Mouse (Mus musculus) hindbrain, embryonic 15.5 days (tissue): Measurements from ENCODE around the gene Svs5. TPM values are rescaled to one million over a fixed set of nuclear protein-coding genes. Genes with fewer than 3 reads are reported as not detected.

Source experiments
- microRNA-seq: library from miRNA; unstranded; fragments of <30 nt; microRNA quantifications from one replicate; pipeline ENCODE4, GENCODE M21; 2016
- polyA plus RNA-seq: library from polyadenylated mRNA; unstranded; fragments of >200 nt; fragmentation: Nextera tagmentation; extraction: Ambion mirVana; gene quantifications from 2 replicates; pipeline ENCODE4 v1.2.1, GENCODE M21; 2015

Gene Svs5
- polyA plus RNA-seq, 1 experiment from 2014 or later = not detected

Small RNAs within 50 kb of the gene (microRNA-seq; reads per million reads assigned to microRNA genes)
- not detected for gene Mir7678

Other genes starting within 250 kb of the Svs5 start
- gene Kcns1, start 161.6 kb upstream of the Svs5 start, polyA plus RNA-seq = 1.2 and 1.7 TPM in 2 replicates
- not detected in 2 replicates for gene Wfdc5, start 150.0 kb upstream of the Svs5 start, polyA plus RNA-seq
- gene Wfdc12, start 142.1 kb upstream of the Svs5 start, polyA plus RNA-seq = not detected in 2 replicates
- gene Wfdc15a, start 132.6 kb upstream of the Svs5 start, polyA plus RNA-seq = not detected in 2 replicates
- gene Wfdc15b, start 111.1 kb upstream of the Svs5 start, polyA plus RNA-seq = 0.34 TPM in 1 of 2 replicates, not detected in the other
- gene Svs2, start 94.3 kb upstream of the Svs5 start, polyA plus RNA-seq = not detected in 2 replicates
- not detected in 2 replicates for gene Svs3b, start 76.1 kb upstream of the Svs5 start, polyA plus RNA-seq
- gene Svs4, start 54.3 kb upstream of the Svs5 start, polyA plus RNA-seq = not detected in 2 replicates
- not detected in 2 replicates for gene Svs3a, start 43.5 kb upstream of the Svs5 start, polyA plus RNA-seq
- gene Svs6, start 16.0 kb upstream of the Svs5 start, polyA plus RNA-seq = not detected in 2 replicates
- 0.25 and 0.65 TPM in 2 replicates for gene Slpi, start 56.4 kb downstream of the Svs5 start, polyA plus RNA-seq
- gene Rbpjl, start 70.4 kb downstream of the Svs5 start, polyA plus RNA-seq = 0.08 and 0.10 TPM in 2 replicates
- gene Matn4, start 72.4 kb downstream of the Svs5 start, polyA plus RNA-seq = 3.9 and 5.1 TPM in 2 replicates
- 9.4 and 10.4 TPM in 2 replicates for gene Sdc4, start 111.1 kb downstream of the Svs5 start, polyA plus RNA-seq
- gene Sys1, start 124.2 kb downstream of the Svs5 start, polyA plus RNA-seq = 82.7 and 88.2 TPM in 2 replicates
- 5.0 and 6.6 TPM in 2 replicates for gene Gm20458, start 128.2 kb downstream of the Svs5 start, polyA plus RNA-seq
- not detected in 2 replicates for gene Trp53tg5, start 141.0 kb downstream of the Svs5 start, polyA plus RNA-seq
- gene Dbndd2, start 153.4 kb downstream of the Svs5 start, polyA plus RNA-seq = 22.8 and 23.1 TPM in 2 replicates
- gene Pigt, start 164.8 kb downstream of the Svs5 start, polyA plus RNA-seq = 93.4 and 103 TPM in 2 replicates
- gene Wfdc2, start 229.7 kb downstream of the Svs5 start, polyA plus RNA-seq = 1.1 and 4.4 TPM in 2 replicates
- gene Spint3, start 240.7 kb downstream of the Svs5 start, polyA plus RNA-seq = not detected in 2 replicates